Mouse (Mus musculus) layer of hippocampus, postnatal 36 days (tissue): ENCODE measurements around the gene Fgfr2. TPM values are rescaled to one million over a fixed set of nuclear protein-coding genes. Genes with fewer than 3 reads are reported as not detected.

Experiments
- DNase-seq, 2 experiments: peaks; one replicate each; pipeline ENCODE4 v3.0.0; 2022
- total RNA-seq, 2 experiments: library from RNA; stranded (reverse); gene quantifications; 2 replicates each; pipeline ENCODE4 v1.2.3; 2021

The Fgfr2 gene
- total RNA-seq, 2 experiments from 2014 or later: 45.4 to 47.9 TPM

DNA sequence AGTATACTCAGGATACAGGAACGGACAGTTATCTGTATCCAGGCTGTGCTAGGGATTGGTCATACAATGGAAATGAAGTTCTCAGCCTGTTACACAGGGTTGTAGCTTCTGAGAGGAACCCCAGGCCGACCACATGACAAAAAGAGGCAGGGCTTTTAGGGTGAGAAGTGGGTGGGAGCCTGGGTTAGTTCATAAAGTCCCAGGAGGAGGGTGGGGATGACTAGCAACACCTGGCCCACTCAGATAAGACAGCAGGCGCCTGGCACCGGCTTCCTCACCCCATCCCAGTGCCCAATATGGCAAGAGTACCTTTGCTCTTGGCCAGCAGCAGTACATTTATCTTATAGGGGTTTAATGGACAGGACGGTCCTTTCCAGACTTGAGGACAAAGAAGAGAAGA, 350.7 kb downstream of the Fgfr2 start:
- DNase-seq: no peak

GRCm38 (mm10) chr7:132768498-132769344, 354.4 kb downstream of the Fgfr2 start:
- no peak for DNase-seq

DNA sequence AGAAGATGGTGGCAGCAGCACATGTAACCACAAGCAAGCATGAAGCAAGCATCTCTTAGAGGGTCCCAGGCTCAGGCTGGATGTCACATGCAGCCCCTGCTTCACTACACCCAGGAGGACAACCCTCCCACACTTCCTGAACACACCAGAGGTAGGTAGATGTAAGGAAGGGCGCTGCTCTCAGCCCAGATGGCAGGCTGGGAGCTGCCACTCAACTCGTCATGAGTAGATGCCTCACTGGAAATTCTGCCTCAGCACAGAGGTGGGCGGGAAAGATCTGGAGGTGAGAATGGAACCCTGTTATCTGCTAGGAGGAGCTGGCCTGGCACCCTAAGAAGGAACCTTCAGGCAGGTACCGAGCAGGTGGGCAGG, 355.2 kb downstream of the Fgfr2 start:
- no peak for DNase-seq

DNA sequence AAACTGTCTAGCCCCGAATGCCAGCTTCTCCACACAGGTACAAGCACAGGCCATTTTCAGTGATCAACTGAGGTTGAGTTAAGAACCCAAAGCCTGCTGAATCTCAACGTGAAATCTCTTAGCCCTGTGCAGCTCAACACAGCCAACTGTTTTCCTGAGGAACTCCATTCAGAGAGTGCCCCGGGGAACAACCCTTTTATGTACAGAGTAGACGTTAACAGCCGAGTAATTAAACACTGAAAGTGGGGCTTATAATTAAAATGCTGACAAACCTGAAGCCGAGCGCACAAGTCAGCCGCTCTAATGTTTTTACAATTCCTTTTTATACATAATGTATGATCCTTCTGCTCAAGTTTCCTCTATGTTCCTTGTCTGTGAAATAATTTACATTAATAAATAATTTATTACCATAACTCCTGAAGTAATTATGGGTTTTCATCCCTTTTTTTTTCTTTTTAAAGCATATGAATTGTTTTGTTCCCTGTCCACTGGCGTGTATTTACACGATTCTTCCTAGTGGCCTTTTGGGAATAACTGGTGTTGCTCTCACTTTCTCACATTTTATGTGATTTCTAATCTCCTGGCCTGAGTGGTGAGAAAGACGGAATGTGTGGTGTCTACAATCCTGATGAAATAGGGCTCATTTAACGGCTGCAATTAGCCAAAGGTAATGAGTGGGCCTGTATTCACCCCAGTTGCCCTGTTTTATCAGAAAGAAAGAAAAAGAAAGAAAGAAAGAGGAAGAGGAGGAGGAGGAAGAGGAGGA, 355.7 kb downstream of the Fgfr2 start:
- no peak for DNase-seq

- DNase-seq: no peak
These were observed 356.8 kb downstream of the Fgfr2 start for GRCm38 (mm10) chr7:132766235-132766871.

DNA sequence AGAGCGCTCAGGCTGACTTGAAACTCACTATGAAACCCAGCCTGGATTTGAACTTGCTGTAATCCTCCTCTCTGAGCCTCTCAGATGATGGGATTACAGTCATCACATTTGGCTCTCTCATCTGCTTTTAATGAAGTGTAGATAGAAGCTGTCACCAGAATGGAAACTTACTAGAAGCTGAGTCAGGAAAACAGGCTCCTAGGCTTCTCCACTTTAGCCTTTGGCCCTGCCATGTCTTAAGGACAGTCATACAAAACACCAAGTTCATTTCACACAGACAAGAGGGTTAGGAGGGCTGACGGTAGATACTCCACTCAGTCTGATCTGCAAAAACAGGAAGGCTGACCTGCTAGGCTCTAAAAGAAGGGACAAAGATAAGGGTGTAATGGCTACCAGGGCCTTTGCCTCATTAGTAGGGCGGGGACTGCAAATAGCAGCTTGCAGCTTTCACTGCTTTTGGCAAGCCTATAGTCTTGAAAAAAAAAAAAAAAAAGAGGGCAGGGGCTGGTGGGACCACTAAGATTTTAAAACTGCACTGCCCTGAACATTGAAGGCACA, 357.4 kb downstream of the Fgfr2 start:
- DNase-seq: no peak

DNA sequence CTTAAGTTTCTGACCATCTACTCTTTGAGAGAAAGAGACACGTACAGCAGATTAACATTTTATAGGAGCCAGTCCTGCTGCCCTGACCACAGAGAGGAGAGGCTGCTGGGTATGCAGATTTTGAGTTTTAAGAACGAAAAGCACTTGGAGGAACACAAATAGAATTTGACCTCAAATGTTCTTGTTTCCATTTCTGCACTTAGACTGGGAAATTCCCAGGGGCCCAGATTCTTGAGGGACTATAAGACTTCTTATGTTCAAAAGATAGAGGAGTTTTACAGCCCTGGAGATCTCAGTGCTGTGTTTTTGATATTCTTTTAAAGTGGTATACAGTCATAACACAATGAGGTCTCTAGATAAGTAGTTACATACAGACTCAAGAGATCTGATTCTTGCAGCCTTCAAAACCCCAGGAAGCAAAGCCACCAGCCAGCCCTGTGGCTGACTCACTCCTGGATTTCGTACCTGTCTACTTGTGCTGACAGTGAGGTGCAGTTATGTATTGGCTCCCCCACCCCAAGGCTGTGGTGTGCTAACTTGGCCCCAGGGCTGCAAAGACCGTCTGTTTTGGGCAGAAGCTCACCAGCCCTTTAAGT, 358.2 kb downstream of the Fgfr2 start:
- no peak for DNase-seq

DNA sequence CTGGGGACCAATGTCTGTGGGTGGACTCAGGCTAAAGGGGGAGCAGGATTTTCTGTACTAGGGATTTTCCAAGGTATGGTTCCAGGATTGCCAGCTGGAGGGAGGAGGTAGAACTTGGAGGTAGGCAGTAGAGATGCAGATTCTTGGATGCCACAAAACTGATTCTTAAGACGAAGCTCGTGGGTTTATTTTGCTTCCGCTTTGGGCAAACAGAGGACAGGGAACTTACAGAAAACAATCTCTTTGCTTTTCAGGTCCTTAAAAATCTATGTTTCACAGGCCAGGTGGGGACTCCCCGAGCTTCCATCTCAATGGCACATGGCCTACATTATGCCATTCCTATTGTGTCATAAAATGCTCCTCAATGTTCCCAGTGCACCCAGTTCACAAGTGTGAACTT, 358.8 kb downstream of the Fgfr2 start:
- DNase-seq: no peak

- DNase-seq: no peak
These were observed 359.2 kb downstream of the Fgfr2 start for GRCm38 (mm10) chr7:132763911-132764310.

- no peak for DNase-seq
These were observed 359.8 kb downstream of the Fgfr2 start for GRCm38 (mm10) chr7:132763351-132763750.

DNA sequence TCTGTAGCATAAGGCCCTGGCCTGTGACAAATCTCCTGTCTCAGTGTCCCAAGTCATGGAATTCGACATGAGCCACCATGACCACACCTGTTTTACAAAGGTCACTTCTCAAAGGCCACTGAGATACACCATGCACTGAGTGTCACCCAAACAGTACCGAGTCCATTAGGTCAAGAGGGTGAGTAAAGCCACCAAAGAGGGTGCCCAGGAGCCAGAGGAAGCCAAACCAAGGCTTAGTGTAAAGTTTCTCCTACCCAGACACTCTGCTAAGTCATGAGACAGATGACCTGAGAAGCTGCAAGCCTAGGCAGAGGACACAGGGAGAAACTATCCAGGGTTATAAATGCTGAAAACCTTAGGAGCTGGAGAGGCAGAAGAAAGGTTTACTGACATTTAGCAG, 361.7 kb downstream of the Fgfr2 start:
- no peak for DNase-seq

GRCm38 (mm10) chr7:132760589-132761180, 362.5 kb downstream of the Fgfr2 start:
- no peak for DNase-seq

DNA sequence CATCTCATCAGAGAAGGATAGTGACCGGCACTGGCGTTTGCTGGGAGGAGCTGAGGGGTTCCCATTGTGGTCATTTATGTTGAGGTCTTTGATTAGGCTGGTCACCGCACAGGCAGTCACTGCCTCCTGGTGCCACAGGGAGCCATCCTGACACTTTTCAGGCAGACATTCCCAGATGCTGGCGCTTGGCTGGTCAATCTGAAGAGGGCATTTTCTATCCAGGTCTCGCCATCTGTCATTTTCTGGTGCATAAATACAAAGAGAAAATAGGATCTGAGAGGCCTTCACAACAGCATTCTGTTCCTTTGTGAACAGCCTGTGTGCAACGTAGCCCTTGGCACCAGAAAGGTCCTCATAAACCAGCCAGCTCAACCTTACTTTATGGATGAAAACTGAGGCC, 363.2 kb downstream of the Fgfr2 start:
- no peak for DNase-seq

DNA sequence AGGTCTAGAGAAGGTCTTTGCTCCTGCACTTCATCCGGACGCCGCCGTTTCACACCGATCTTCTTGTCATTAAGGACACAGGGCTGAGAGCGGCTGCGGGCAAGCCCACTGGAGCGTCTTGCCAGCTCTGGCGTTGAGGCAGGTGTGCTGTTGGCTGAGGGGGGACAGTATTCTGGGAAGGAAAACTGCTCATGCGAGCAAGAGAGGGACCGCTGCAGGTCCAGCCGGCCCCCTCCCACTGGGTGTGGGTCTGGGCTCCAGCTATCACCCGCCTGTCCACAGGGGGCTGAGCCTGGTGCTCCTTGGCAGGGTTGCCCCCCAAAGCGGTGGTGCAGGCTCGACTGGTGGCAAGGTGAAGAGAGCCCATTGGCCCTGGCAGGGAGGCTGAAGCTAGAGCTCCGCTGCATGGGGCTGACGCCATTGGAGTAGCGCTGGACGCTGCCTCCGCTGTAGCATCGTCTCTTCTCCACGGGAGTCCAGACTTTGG, 363.7 kb downstream of the Fgfr2 start:
- DNase-seq: no peak

GRCm38 (mm10) chr7:132758875-132759274, 364.3 kb downstream of the Fgfr2 start:
- DNase-seq: no peak

GRCm38 (mm10) chr7:132756325-132756724, 366.8 kb downstream of the Fgfr2 start:
- DNase-seq: no peak

GRCm38 (mm10) chr7:132754389-132754750, 368.8 kb downstream of the Fgfr2 start:
- DNase-seq: no peak

- DNase-seq: no peak
These were observed 369.4 kb downstream of the Fgfr2 start for GRCm38 (mm10) chr7:132753518-132754388.

- DNase-seq: no peak
These were observed 371.4 kb downstream of the Fgfr2 start for GRCm38 (mm10) chr7:132751716-132752115.

DNA sequence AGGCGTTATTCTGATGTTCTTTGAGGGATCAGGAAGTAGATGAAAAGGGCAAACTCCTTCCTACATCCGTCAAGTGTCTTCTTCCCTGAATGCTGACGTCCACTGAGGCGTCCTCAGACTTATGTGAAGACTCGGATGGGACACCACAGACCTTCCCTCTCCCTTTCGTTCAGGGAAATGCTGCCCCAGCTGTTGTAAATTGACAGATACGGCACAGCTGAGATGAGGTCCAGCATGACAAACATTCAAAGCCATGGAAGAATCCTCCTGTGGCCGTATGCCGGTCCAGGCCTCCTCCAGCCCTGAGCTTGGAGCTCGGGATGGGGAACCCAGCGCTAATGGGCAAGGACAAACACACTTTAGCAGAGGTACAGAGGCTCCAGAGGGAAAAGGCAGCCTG, 373.6 kb downstream of the Fgfr2 start:
- DNase-seq: no peak
